Mouse (Mus musculus) embryonic facial prominence, embryonic 10.5 days (tissue): Measurements from ENCODE around the gene Ociad1. TPM values are rescaled to one million over a fixed set of nuclear protein-coding genes. Genes with fewer than 3 reads are reported as not detected.
A peak's percentile ranks its signal among the peaks of the same experiment; 100 is the strongest.

Experiments used
- DNase-seq: peaks from one replicate; pipeline ENCODE4 v3.0.0-alpha.2; 2017; ENCODE audit warnings: low spot score
- H3K27ac ChIP-seq: fragments of 300-500 bp; sonication (generic); replicated peaks from 2 replicates; pipeline ENCODE4 v1.5.1; 2016; ENCODE audit warnings: mild to moderate bottlenecking
- H3K27me3 ChIP-seq: fragments of 300-500 bp; sonication (generic); replicated peaks from 2 replicates; pipeline ENCODE4 v1.6.1; 2016; ENCODE audit warnings: low read depth, mild to moderate bottlenecking; ENCODE audit not compliant: poor library complexity, severe bottlenecking
- H3K36me3 ChIP-seq: fragments of 300-500 bp; sonication (generic); replicated peaks from 2 replicates; pipeline ENCODE4 v1.6.1; 2016; ENCODE audit warnings: mild to moderate bottlenecking, moderate library complexity
- H3K4me1 ChIP-seq: fragments of 300-500 bp; sonication (generic); 2 replicates; pipeline ENCODE4 v1.6.1; 2016
- H3K4me3 ChIP-seq: fragments of 300-500 bp; sonication (generic); 2 replicates; pipeline ENCODE4 v1.5.1; 2016; ENCODE audit warnings: mild to moderate bottlenecking, moderate library complexity
- H3K9me3 ChIP-seq: fragments of 300-500 bp; sonication (generic); 2 replicates; pipeline ENCODE4 v1.6.1; 2016; ENCODE audit warnings: mild to moderate bottlenecking
- WGBS: fragments of 180-500 bp; shearing (Covaris S2); methylation state at CpG from one replicate; pipeline ENCODE4 v1.1.7; 2016; 5-methylcytosine and 5-hydroxymethylcytosine counted together
- polyA plus RNA-seq: library from polyadenylated mRNA; unstranded; fragments of >200 nt; fragmentation: Nextera tagmentation; extraction: Ambion mirVana; gene quantifications from 2 replicates; pipeline ENCODE4 v1.2.1, GENCODE M21; 2016

Ociad1 gene
- polyA plus RNA-seq, 1 experiment from 2014 or later = 137 TPM

DNA sequence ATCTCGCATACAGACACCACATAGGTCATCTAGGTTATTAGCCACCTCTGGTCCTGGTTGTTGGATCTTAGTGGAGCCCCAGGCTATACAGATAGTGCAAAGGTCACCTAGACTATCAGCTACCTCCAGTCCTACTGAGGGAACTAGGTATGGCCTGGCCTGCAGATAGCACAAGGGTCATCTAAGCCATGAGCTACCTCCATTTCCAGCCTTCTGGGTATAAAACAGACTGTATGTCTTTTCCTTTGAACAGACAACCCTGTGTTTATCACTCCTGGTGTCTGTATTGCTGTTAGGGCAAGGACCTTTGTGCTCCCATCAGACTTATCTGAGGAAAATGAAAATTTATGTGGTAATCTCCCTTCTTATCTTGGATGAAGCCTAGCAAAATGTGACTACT, 59.2 kb downstream of the Ociad1 start:
- Histone ChIP-seq H3K27me3 (no peaks in the 10 kb centered on the region), H3K4me3 (no peak overlapping the region), H3K9me3 (no peaks in the 10 kb centered on the region), H3K27ac (no peak overlapping the region), H3K36me3 (no peaks in the 10 kb centered on the region), H3K4me1 (0 out of 2 replicates have a peak, but pooled peaks cover 2% of the 10 kb centered on the region)
- WGBS = 94% methylated on average over 1 of the region's 1 CpGs
- DNase-seq = no peak

DNA sequence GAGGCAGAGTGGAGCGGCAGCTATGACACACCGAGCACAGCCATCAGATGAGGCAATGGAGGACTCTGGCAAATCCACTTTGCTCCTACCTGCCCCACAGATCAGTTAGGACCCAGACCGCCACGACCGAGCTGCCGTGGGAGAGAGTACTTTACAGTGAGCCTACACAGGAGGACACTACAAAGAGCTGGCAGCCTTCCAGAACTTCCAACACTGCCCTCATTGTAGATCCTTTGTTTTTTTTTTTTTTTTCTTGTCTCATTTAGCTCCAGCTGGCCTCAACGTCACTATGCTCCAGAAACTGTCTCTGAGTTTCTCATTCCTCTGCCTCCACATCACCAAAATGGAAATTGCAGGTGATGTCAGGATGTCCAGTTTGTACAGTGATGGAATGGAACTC, 60.9 kb downstream of the Ociad1 start:
- Histone ChIP-seq H3K4me3 (no peak overlapping the region), H3K27me3 (0 out of 2 replicates have a peak, but pooled peaks cover 3% of the 10 kb centered on the region), H3K4me1 (0 out of 2 replicates have a peak, but pooled peaks cover 2% of the 10 kb centered on the region), H3K27ac (no peak overlapping the region), H3K36me3 (no peaks in the 10 kb centered on the region), H3K9me3 (no peaks in the 10 kb centered on the region)
- 81% methylated on average over 7 of the region's 7 CpGs for WGBS
- DNase-seq = no peak

DNA sequence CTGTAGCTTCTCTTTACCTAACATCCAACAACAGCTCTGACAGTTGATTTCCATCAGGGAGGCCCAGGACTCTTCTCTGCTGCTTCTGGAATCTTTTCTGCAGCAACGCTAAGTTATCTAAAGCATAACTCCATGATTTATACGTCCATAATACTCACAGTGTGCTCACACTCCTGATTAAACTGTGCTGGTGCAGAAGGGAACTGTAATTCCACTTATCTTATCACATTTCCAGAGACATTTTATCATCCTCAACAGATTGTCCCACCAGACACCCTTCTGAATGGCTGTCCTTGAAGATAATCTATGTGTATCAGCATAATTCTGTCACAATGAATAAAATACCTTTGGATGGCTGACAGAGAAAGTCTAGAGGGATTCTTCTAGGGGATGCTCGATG, 61.4 kb downstream of the Ociad1 start:
- Histone ChIP-seq H3K4me3 (no peak overlapping the region), H3K9me3 (no peaks in the 10 kb centered on the region), H3K27me3 (peaks cover 5% of the 10 kb centered on the region), H3K27ac (no peak overlapping the region), H3K4me1 (0 out of 2 replicates have a peak, but pooled peaks cover 2% of the 10 kb centered on the region), H3K36me3 (no peaks in the 10 kb centered on the region)
- DNase-seq = no peak
- WGBS = 90% methylated on average over 3 of the region's 3 CpGs

DNA sequence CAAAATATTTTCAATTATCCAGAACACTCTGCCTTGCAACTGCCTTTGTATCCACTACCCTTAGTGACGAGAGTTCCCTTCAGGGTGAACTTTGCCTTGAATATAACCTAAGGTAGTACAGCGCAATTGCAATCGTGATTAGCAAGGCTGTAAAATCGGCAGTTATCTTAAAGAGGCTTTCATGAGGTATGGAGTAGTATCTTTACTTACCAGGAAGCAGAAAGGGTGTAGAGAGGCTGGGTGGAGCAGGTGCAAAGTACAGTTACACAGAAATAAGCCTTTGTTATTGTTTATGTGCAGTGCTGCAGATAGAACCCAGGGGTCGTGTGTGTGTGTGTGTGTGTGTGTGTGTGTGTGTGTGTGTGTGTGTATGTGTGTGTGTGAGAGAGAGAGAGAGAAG, 62.8 kb downstream of the Ociad1 start:
- Histone ChIP-seq H3K4me1 (peaks cover 9% of the 10 kb centered on the region), H3K27ac (no peak overlapping the region), H3K27me3 (peaks cover 11% of the 10 kb centered on the region), H3K4me3 (no peak overlapping the region), H3K9me3 (no peaks in the 10 kb centered on the region), H3K36me3 (no peaks in the 10 kb centered on the region)
- no peak for DNase-seq
- whole genome bisulfite sequencing = 86% methylated on average over 5 of the region's 5 CpGs

DNA sequence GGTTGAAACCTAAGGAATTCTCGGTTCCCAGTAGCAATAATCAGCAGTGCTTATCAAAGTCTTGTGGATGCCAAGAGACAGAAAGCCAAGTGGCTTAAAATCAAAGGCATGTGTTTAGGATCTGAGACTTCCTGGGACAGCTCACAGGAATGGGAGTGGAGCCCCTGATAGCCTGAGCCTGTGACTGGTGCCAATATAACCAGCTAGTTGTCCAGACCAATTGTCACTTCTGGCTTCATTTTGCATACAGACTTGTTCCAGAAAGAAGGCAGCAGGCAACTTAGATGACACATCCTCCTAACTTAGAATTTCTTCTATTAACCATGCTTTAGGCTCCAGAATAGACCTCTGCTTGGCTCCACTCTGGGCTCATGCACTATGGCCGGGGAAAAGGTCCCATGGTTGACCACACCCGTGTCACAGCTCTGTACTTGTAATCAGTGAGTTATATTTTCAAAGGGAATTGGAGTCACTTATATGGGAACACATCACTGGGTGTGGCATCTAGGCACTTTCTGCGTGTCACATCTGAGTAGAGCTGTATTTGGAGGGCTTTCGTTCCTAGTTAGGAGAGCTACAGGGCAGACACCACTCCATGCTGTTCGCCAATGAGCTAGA, 66.7 kb downstream of the Ociad1 start:
- Histone ChIP-seq H3K4me3 (0 out of 2 replicates have a peak overlapping the region, but pooled peaks have one; percentile 36), H3K4me1 (peaks cover 9% of the 10 kb centered on the region), H3K36me3 (no peaks in the 10 kb centered on the region), H3K27ac (no peak overlapping the region), H3K9me3 (no peaks in the 10 kb centered on the region), H3K27me3 (peaks cover 11% of the 10 kb centered on the region)
- WGBS = 78% methylated on average over 6 of the region's 6 CpGs
- no peak for DNase-seq

DNA sequence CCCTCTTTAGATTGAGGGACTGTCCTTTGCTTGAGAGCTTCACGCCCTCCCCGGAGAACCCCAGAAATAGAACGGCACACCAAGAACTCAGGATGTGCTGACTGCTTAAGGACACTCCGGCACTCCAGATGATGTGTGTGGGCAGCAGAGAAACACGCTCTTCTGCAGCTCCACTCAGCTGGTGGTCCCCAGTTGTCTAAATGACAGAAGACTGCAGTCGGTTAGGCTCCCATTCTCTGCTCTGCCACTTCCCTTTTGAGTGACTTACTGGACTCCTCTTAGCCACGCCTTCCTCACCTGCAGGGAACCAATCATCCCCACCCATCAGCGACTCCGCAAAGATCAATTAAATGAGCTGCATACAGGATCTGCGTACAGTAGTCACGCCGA, 67.2 kb downstream of the Ociad1 start:
- H3K4me3 ChIP-seq = peak overlapping the region; percentile 36
- WGBS = 36% methylated on average over 12 of the region's 12 CpGs
- no peak for DNase-seq

DNA sequence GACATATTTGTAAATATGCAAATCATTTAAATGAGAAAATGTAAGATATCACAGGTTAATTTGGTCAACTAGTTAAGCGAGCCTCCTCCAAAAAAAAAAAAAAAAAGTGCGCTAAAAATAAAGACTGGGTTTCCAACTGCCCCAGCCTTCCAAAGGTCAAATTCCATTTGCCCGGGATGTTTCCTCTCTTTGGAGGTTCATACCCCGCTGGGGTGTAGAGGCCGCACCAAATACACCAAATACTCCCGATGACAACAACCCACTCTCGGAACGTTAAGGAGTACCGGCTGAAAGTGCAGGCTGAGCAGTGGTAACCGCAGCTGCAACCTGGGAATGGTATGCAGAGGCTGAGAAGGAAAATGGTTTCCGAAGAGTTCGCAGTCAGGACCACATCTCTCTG, 67.7 kb downstream of the Ociad1 start:
- no peaks in the 10 kb centered on the region for H3K9me3 ChIP-seq
- H3K27ac ChIP-seq = no peak overlapping the region
- H3K4me3 ChIP-seq = peak overlapping the region; percentile 36
- H3K36me3 ChIP-seq = no peaks in the 10 kb centered on the region
- no peak for DNase-seq
- peaks cover 7% of the 10 kb centered on the region for H3K4me1 ChIP-seq
- H3K27me3 ChIP-seq = peaks cover 11% of the 10 kb centered on the region
- 23% methylated on average over 12 of the region's 12 CpGs for WGBS

More for the DNA sequence above, 67.2 kb downstream of the Ociad1 start:
- Histone ChIP-seq H3K27ac (no peak overlapping the region), H3K4me1 (peaks cover 7% of the 10 kb centered on the region), H3K36me3 (no peaks in the 10 kb centered on the region), H3K27me3 (peaks cover 11% of the 10 kb centered on the region), H3K9me3 (no peaks in the 10 kb centered on the region)

DNA sequence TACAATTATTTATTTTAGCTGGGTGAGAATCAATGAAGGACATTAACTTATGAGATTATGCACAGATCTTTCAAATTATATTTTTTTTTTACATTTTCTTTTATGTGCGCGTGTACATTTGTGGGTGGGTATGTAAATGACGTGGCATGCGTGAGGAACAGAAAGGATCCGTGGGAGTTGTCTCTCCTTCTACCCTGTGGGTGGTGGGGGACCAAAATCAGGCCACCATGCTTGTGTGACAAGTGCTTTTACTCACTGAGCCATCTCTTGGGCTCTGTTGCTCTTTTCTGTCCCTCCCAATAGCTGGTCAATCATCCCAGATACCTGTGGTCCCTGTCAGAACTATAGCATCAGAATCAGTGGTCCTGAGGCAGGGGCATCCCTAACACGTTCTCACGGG, 69.8 kb downstream of the Ociad1 start:
- WGBS = 88% methylated on average over 7 of the region's 7 CpGs
- Histone ChIP-seq H3K4me1 (peaks cover 7% of the 10 kb centered on the region), H3K27me3 (peaks cover 8% of the 10 kb centered on the region), H3K27ac (no peak overlapping the region), H3K9me3 (no peaks in the 10 kb centered on the region), H3K4me3 (no peak overlapping the region), H3K36me3 (no peaks in the 10 kb centered on the region)
- no peak for DNase-seq

DNA sequence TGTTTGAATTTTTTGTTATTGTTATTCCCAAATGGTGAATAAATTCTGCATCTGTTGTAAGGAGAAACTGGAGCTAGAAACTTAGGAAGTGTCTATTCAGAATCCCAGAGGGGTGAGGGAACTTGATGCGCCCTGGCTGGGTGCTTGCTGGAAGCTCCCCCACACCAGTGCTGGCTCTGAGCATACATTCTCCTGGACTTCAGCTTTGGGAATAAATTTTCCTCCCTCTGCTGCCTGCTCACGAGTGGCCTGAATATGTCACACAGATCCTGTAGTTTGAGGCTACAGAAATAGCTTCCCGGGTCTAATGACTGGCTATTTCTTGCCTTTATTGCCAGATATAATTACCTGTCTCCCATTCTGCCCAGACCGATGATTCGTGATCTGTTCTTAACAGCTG, 70.2 kb downstream of the Ociad1 start:
- WGBS = 89% methylated on average over 5 of the region's 5 CpGs
- no peak for DNase-seq
- Histone ChIP-seq H3K36me3 (no peaks in the 10 kb centered on the region), H3K9me3 (no peaks in the 10 kb centered on the region), H3K27ac (no peak overlapping the region), H3K4me3 (no peak overlapping the region), H3K4me1 (peaks cover 7% of the 10 kb centered on the region), H3K27me3 (peaks cover 8% of the 10 kb centered on the region)

Other genes with a start within 250 kb of the Ociad1 start
- 24.3 and 25.1 TPM in 2 replicates for gene Fryl, start 36.2 kb upstream of the Ociad1 start, polyA plus RNA-seq
- gene Ociad2, start 48.2 kb downstream of the Ociad1 start, polyA plus RNA-seq = 7.1 and 9.4 TPM in 2 replicates
- gene Cwh43, start 113.3 kb downstream of the Ociad1 start, polyA plus RNA-seq = not detected in 2 replicates
- gene Dcun1d4, start 188.2 kb downstream of the Ociad1 start, polyA plus RNA-seq = 46.6 and 46.8 TPM in 2 replicates